Mouse (Mus musculus): ENCODE data around the gene Olfr305. TPM values are rescaled to one million over a fixed set of nuclear protein-coding genes. Genes with fewer than 3 reads are reported as not detected.

Gene Olfr305
- total RNA-seq (2012; rRNA removed), result not detected in 2 replicates
- not detected in 2 replicates for total RNA-seq (2014; rRNA removed)
- polyA plus RNA-seq (2012; ENCODE audit: insufficient read length, low read depth), result not detected in 2 replicates

- no peaks in the 10 kb centered on the region for H3K4me1 ChIP-seq (ENCODE audit: control insufficient read depth in 1 of 2, insufficient read depth in 2 of 2)
- H3K9me3 ChIP-seq (replicated peaks; ENCODE audit: low read length), result peaks cover 17% of the 10 kb centered on the region
- TF ChIP-seq JUN (IDR thresholded peaks at IDR 0.05; ENCODE audit: insufficient read depth, low read depth, low read length), result no peak
- no peak for TF ChIP-seq KAT2A (IDR thresholded peaks at IDR 0.05; ENCODE audit: insufficient replicate concordance, low read length)
- no peak for TF ChIP-seq NRF1 (IDR thresholded peaks at IDR 0.05; ENCODE audit: low read depth, low read length)
- TF ChIP-seq POLR2AphosphoS2 (IDR thresholded peaks at IDR 0.05; ENCODE audit: low read depth, low read length), result no peak
- no peak for TF ChIP-seq TCF12 (IDR thresholded peaks at IDR 0.05; ENCODE audit: low read depth, low read length)
- no peak for TF ChIP-seq SMC3 (IDR thresholded peaks at IDR 0.05; ENCODE audit: low read depth, low read length)
- TF ChIP-seq MAX (IDR thresholded peaks at IDR 0.05; ENCODE audit: low read length), result no peak
- TF ChIP-seq HCFC1 (IDR thresholded peaks at IDR 0.05; ENCODE audit: low read depth, low read length), result no peak
- no peak for TF ChIP-seq IRF4 (IDR thresholded peaks at IDR 0.05; ENCODE audit: low read depth, low read length)
- TF ChIP-seq ZNF384 (IDR thresholded peaks at IDR 0.05; ENCODE audit: low read depth, low read length), result no peak
- TF ChIP-seq RCOR1 (conservative IDR thresholded peaks at IDR 0.05; ENCODE audit: low read depth, low read length), result no peak
- TF ChIP-seq UBTF (IDR thresholded peaks at IDR 0.05; ENCODE audit: low read depth, low read length), result no peak
- no peak for TF ChIP-seq MAFK (IDR thresholded peaks at IDR 0.05; ENCODE audit: insufficient replicate concordance, low read length)
- no peak for TF ChIP-seq USF1 (IDR thresholded peaks at IDR 0.05; ENCODE audit: low read depth, low read length)
- TF ChIP-seq CTCF (conservative IDR thresholded peaks at IDR 0.05 in 1 of 2, IDR thresholded peaks at IDR 0.05 in 1 of 2; ENCODE audit: low read depth in 2 of 2, low read length in 2 of 2), result no peak
- H3K27me3 ChIP-seq (replicated peaks), result no peaks in the 10 kb centered on the region
- H3K9ac ChIP-seq (ENCODE audit: insufficient read depth, low read depth), result no peak within 1 kb of the TSS
- H3K4me2 ChIP-seq (ENCODE audit: insufficient read depth, low read depth, poor library complexity, severe bottlenecking), result no peak within 1 kb of the TSS
- no peak for DNase-seq (ENCODE audit: extremely low read depth)
- in situ Hi-C loops (cut with MboI; ENCODE audit: low pct_ligation_motif_present, low pct_unique_long_range_greater_than_20kb, low sequenced_read_pairs), result no loop called here
- no peak within 1 kb of the TSS for H3K4me3 ChIP-seq (replicated peaks in 1 of 3; ENCODE audit: low read depth in 2 of 3, low read length in 2 of 3, poor library complexity in 1 of 3)
- dilution Hi-C loops (cut with MboI; ENCODE audit: extremely low pct_ligation_motif_present, extremely low pct_unique_long_range_greater_than_20kb, low sequenced_read_pairs), result no loop called here
- no peak within 1 kb of the TSS for H3K27ac ChIP-seq (ENCODE audit: insufficient read depth, low read depth)
- H3K79me2 ChIP-seq (replicated peaks; ENCODE audit: control insufficient read depth, extremely low read depth, insufficient read depth, poor library complexity, severe bottlenecking), result no peaks in the 10 kb centered on the region
- H3K36me3 ChIP-seq (replicated peaks in 1 of 2; ENCODE audit: control insufficient read depth in 1 of 2, insufficient read depth in 1 of 2, low read length in 1 of 2), result no peaks in the 10 kb centered on the region
Observed at GRCm38 (mm10) chr7:86366828-86367227, at the start of gene Olfr305. TSS of gene Olfr305 (minus strand) at chr7:86366928.

DNA sequence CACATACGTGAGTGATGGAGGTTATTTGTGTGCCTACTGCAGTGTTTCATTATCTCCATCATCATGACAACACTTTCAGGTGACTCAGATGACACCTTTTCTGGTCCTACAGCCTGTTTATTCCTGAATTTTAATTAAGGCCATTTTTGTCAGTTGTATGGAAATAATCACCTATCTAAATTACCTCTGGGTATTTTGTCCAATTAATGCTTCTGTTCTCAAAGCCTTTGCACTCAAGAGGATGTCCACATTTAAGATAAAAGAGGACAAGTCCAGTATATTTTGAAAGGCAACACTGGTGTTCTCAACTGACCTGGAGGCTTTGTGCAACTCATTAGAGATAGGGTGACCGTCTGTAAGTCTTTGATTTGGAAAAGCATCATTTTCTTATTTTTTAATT lies 36.8 kb upstream of the Olfr305 start, which contains the start of gene Olfr301:
TSS of gene Olfr301 (plus strand) at position 301 of the 400 bp plus-strand sequence.
- no peak within 1 kb of the TSS for H3K4me3 ChIP-seq (replicated peaks in 1 of 3; ENCODE audit: low read depth in 2 of 3, low read length in 2 of 3, poor library complexity in 1 of 3)

More for the DNA sequence above, 36.8 kb upstream of the Olfr305 start, which contains the start of gene Olfr301:
- Histone ChIP-seq H3K27ac (ENCODE audit: insufficient read depth, low read depth) (no peak within 1 kb of the TSS), H3K36me3 (replicated peaks in 1 of 2; ENCODE audit: control insufficient read depth in 1 of 2, insufficient read depth in 1 of 2, low read length in 1 of 2) (no peaks in the 10 kb centered on the region), H3K9ac (ENCODE audit: insufficient read depth, low read depth) (no peak within 1 kb of the TSS), H3K9me3 (replicated peaks; ENCODE audit: low read length) (peaks cover 6% of the 10 kb centered on the region), H3K27me3 (replicated peaks) (no peaks in the 10 kb centered on the region), H3K4me2 (ENCODE audit: insufficient read depth, low read depth, poor library complexity, severe bottlenecking) (no peak within 1 kb of the TSS), H3K79me2 (replicated peaks; ENCODE audit: control insufficient read depth, extremely low read depth, insufficient read depth, poor library complexity, severe bottlenecking) (no peaks in the 10 kb centered on the region), H3K4me1 (ENCODE audit: control insufficient read depth in 1 of 2, insufficient read depth in 2 of 2) (no peaks in the 10 kb centered on the region)
- no peak for TF ChIP-seq EP300 (IDR thresholded peaks at IDR 0.05; ENCODE audit: low read length)
- no peak for TF ChIP-seq JUN (IDR thresholded peaks at IDR 0.05; ENCODE audit: insufficient read depth, low read depth, low read length)
- no peak for TF ChIP-seq CHD2 (IDR thresholded peaks at IDR 0.05; ENCODE audit: low read length)
- in situ Hi-C loops (cut with MboI; ENCODE audit: low pct_ligation_motif_present, low pct_unique_long_range_greater_than_20kb, low sequenced_read_pairs) (no loop called here), dilution Hi-C loops (cut with MboI; ENCODE audit: extremely low pct_ligation_motif_present, extremely low pct_unique_long_range_greater_than_20kb, low sequenced_read_pairs) (no loop called here)
- DNase-seq (ENCODE audit: extremely low read depth), result no peak

Measured in CH12.LX (cell line).